Mouse (Mus musculus) thymus, adult 2 months (tissue): ENCODE data around the gene Mphosph9. TPM values are rescaled to one million over a fixed set of nuclear protein-coding genes. Genes with fewer than 3 reads are reported as not detected.

Source experiments
- DNase-seq: peaks from one replicate; pipeline ENCODE4 v3.0.0; 2021
- H3K27ac ChIP-seq: fragments of 200-500 bp; 2 replicates; pipeline ENCODE4 v1.5.1; 2012; ENCODE audit warnings: low read length, control low read depth; ENCODE audit not compliant: control insufficient read depth, insufficient read depth
- H3K27me3 ChIP-seq: fragments of 200-500 bp; 2 replicates; pipeline ENCODE4 v1.6.1; 2012; ENCODE audit warnings: mild to moderate bottlenecking, low read length, moderate library complexity, mixed read lengths; ENCODE audit not compliant: control insufficient read depth, insufficient read depth
- H3K36me3 ChIP-seq: fragments of 200-500 bp; 2 replicates; pipeline ENCODE4 v1.6.1; 2012; ENCODE audit warnings: mild to moderate bottlenecking, low read length, moderate library complexity; ENCODE audit not compliant: control insufficient read depth, insufficient read depth
- H3K4me1 ChIP-seq: fragments of 200-500 bp; replicated peaks from 2 replicates; pipeline ENCODE4 v1.6.1; 2012; ENCODE audit warnings: low read length; ENCODE audit not compliant: control insufficient read depth, insufficient read depth
- H3K4me3 ChIP-seq: fragments of 200-500 bp; 2 replicates; pipeline ENCODE4 v1.5.1; 2012; ENCODE audit warnings: mild to moderate bottlenecking, low read length, control low read depth, moderate library complexity; ENCODE audit not compliant: control insufficient read depth, insufficient read depth
- CTCF ChIP-seq: fragments of 200-500 bp; IDR thresholded peaks from 2 replicates; pipeline ENCODE4 v1.5.1; 2012; ENCODE audit warnings: mild to moderate bottlenecking, control low read depth, low read length, moderate library complexity, borderline replicate concordance; ENCODE audit not compliant: control insufficient read depth, poor library complexity, insufficient read depth; ENCODE audit errors: extremely low read depth
- POLR2A ChIP-seq: fragments of 200-500 bp; IDR thresholded peaks from 2 replicates; pipeline ENCODE4 v1.6.1; 2012; ENCODE audit warnings: mild to moderate bottlenecking, low read length, control low read depth, moderate library complexity; ENCODE audit not compliant: control insufficient read depth, poor library complexity, insufficient read depth; ENCODE audit errors: extremely low read depth
- WGBS: fragments of 180-500 bp; shearing (Covaris S2); methylation state at CpG from one replicate; pipeline ENCODE4 v1.1.7; 2018; 5-methylcytosine and 5-hydroxymethylcytosine counted together
- polyA plus RNA-seq: library from polyadenylated mRNA; depleted of rRNA; stranded (reverse); fragments of >200 nt; gene quantifications from 2 replicates; pipeline ENCODE4 v1.2.3, GENCODE M21; 2012

Mphosph9 gene
- polyA plus RNA-seq, 1 experiment = 16.2 TPM

- Histone ChIP-seq H3K27ac (no peak overlapping the region), H3K4me3 (no peak overlapping the region), H3K36me3 (no peaks in the 10 kb centered on the region), H3K4me1 (peaks cover 4% of the 10 kb centered on the region), H3K27me3 (no peaks in the 10 kb centered on the region)
- DNase-seq = no peak
- 92% methylated on average over 2 of the region's 2 CpGs for WGBS
- no peak for TF ChIP-seq CTCF
These were observed 31.9 kb upstream of the Mphosph9 start for GRCm38 (mm10) chr5:124359641-124360040.

- H3K36me3 ChIP-seq = no peaks in the 10 kb centered on the region
- peak; percentile 10 for DNase-seq
- H3K4me1 ChIP-seq = peaks cover 21% of the 10 kb centered on the region
- no peak for TF ChIP-seq POLR2A
- no peak overlapping the region for H3K4me3 ChIP-seq
- 30% methylated on average over 3 of the region's 3 CpGs for WGBS
- no peaks in the 10 kb centered on the region for H3K27me3 ChIP-seq
- H3K27ac ChIP-seq = no peak overlapping the region
These were observed 28.9 kb upstream of the Mphosph9 start for GRCm38 (mm10) chr5:124356695-124357094.

GRCm38 (mm10) chr5:124355425-124355959 lies 27.7 kb upstream of the Mphosph9 start:
- no peak overlapping the region for H3K4me3 ChIP-seq
- peaks cover 32% of the 10 kb centered on the region for H3K4me1 ChIP-seq
- no peak for TF ChIP-seq POLR2A
- TF ChIP-seq CTCF = no peak
- no peak overlapping the region for H3K27ac ChIP-seq
- no peaks in the 10 kb centered on the region for H3K36me3 ChIP-seq
- WGBS = 15% methylated on average over 12 of the region's 12 CpGs
- no peaks in the 10 kb centered on the region for H3K27me3 ChIP-seq
- DNase-seq = no peak

- Histone ChIP-seq H3K4me1 (peaks cover 32% of the 10 kb centered on the region), H3K27me3 (no peaks in the 10 kb centered on the region), H3K36me3 (no peaks in the 10 kb centered on the region), H3K4me3 (peak overlapping the region; percentile 62), H3K27ac (no peak overlapping the region)
- TF ChIP-seq POLR2A (no peak), CTCF (no peak)
- WGBS = 2% methylated on average over 48 of the region's 60 CpGs
- peak; percentile 32 for DNase-seq
These were observed 27.0 kb upstream of the Mphosph9 start for GRCm38 (mm10) chr5:124354574-124355424.

GRCm38 (mm10) chr5:124353726-124354547 lies 26.2 kb upstream of the Mphosph9 start:
- WGBS = under 1% methylated on average over 96 of the region's 132 CpGs
- H3K36me3 ChIP-seq = peaks cover 6% of the 10 kb centered on the region; the same call in 1 of the 2 replicates
- DNase-seq = peak; percentile 73

GRCm38 (mm10) chr5:124353011-124353725 lies 25.4 kb upstream of the Mphosph9 start:
- peak; percentile 47 for DNase-seq
- peak overlapping the region; percentile 66 for H3K4me3 ChIP-seq
- TF ChIP-seq POLR2A (no peak), CTCF (no peak)
- WGBS = under 1% methylated on average over 31 of the region's 32 CpGs
- peaks cover 32% of the 10 kb centered on the region for H3K4me1 ChIP-seq
- H3K27ac ChIP-seq = peak overlapping the region; percentile 57
- H3K27me3 ChIP-seq = no peaks in the 10 kb centered on the region
- peaks cover 13% of the 10 kb centered on the region for H3K36me3 ChIP-seq

More at GRCm38 (mm10) chr5:124353726-124354547, 26.2 kb upstream of the Mphosph9 start:
- TF ChIP-seq CTCF (0 out of 2 replicates have a peak, but pooled peaks have one; percentile 71), POLR2A (peak; percentile 34; the same call in 1 of the 2 replicates)
- H3K4me1 ChIP-seq = peaks cover 32% of the 10 kb centered on the region
- H3K4me3 ChIP-seq = peak overlapping the region; percentile 66
- H3K27ac ChIP-seq = 0 out of 2 replicates have a peak overlapping the region, but pooled peaks have one; percentile 0
- H3K27me3 ChIP-seq = no peaks in the 10 kb centered on the region
